Mouse (Mus musculus): ENCODE measurements around the gene Cd79a.

Gene Cd79a

GRCm38 (mm10) chr7:24912480-24912879, 15.3 kb downstream of the Cd79a start:
- no peak for DNase-seq (ENCODE audit: low read depth, low spot score)

GRCm38 (mm10) chr7:24918763-24919323, 21.7 kb downstream of the Cd79a start:
- no peak for DNase-seq (ENCODE audit: low read depth, low spot score)

- DNase-seq (ENCODE audit: low read depth, low spot score): no peak
Measured at GRCm38 (mm10) chr7:24919728-24920127, 22.5 kb downstream of the Cd79a start.

GRCm38 (mm10) chr7:24930475-24930874, 33.3 kb downstream of the Cd79a start:
- DNase-seq (ENCODE audit: low read depth, low spot score): no peak

- DNase-seq (ENCODE audit: low read depth, low spot score): no peak
Measured at GRCm38 (mm10) chr7:24931651-24932050, 34.5 kb downstream of the Cd79a start.

GRCm38 (mm10) chr7:24943641-24944040, 46.5 kb downstream of the Cd79a start:
- no peak for DNase-seq (ENCODE audit: low read depth, low spot score)

- DNase-seq (ENCODE audit: low read depth, low spot score): no peak
Measured at GRCm38 (mm10) chr7:24944257-24944950, 47.2 kb downstream of the Cd79a start, which contains the start of gene Gm4881. TSS of gene Gm4881 (minus strand) at chr7:24944494.

GRCm38 (mm10) chr7:24947316-24948048, 50.3 kb downstream of the Cd79a start:
- DNase-seq (ENCODE audit: low read depth, low spot score): no peak

GRCm38 (mm10) chr7:24948774-24949173, 51.6 kb downstream of the Cd79a start:
- DNase-seq (ENCODE audit: low read depth, low spot score): no peak

- DNase-seq (ENCODE audit: low read depth, low spot score): peak; percentile 60
Measured at GRCm38 (mm10) chr7:24949958-24950623, 52.9 kb downstream of the Cd79a start.
